Mouse (Mus musculus) embryonic facial prominence, embryonic 14.5 days (tissue): ENCODE measurements around the gene Dusp10. TPM values are rescaled to one million over a fixed set of nuclear protein-coding genes. Genes with fewer than 3 reads are reported as not detected.
A peak's percentile ranks its signal among the peaks of the same experiment; 100 is the strongest.

Experiments
- ATAC-seq: fragments of 200-750 bp; cut with Nextera tagmentation; 2 replicates; pipeline ENCODE4 v1.8.0; 2017; ENCODE audit warnings: low read depth, moderate number of reproducible peaks, moderate TSS enrichment
- DNase-seq: peaks from one replicate; pipeline ENCODE4 v3.0.0-alpha.2; 2015; ENCODE audit warnings: low spot score
- H3K27ac ChIP-seq: fragments of 300-500 bp; sonication (generic); replicated peaks from 2 replicates; pipeline ENCODE4 v1.5.1; 2014; ENCODE audit warnings: low read depth, mild to moderate bottlenecking, low read length, moderate library complexity
- H3K27me3 ChIP-seq: fragments of 300-500 bp; sonication (generic); replicated peaks from 2 replicates; pipeline ENCODE4 v1.6.1; 2014; ENCODE audit warnings: low read length; ENCODE audit not compliant: control insufficient read depth, insufficient read depth
- H3K36me3 ChIP-seq: fragments of 300-500 bp; sonication (generic); 2 replicates; pipeline ENCODE4 v1.6.1; 2014; ENCODE audit warnings: low read length, mixed read lengths; ENCODE audit not compliant: control insufficient read depth, insufficient read depth
- H3K4me1 ChIP-seq: fragments of 300-500 bp; sonication (generic); 2 replicates; pipeline ENCODE4 v1.6.1; 2014; ENCODE audit warnings: antibody characterized with exemption, low read length; ENCODE audit not compliant: control insufficient read depth, insufficient read depth
- H3K4me2 ChIP-seq: fragments of 300-500 bp; sonication (generic); 2 replicates; pipeline ENCODE4 v1.6.1; 2014; ENCODE audit warnings: low read depth, mild to moderate bottlenecking, low read length, moderate library complexity, mixed read lengths
- H3K4me3 ChIP-seq: fragments of 300-500 bp; sonication (generic); 2 replicates; pipeline ENCODE4 v1.5.1; 2014; ENCODE audit warnings: low read depth, mild to moderate bottlenecking, low read length
- H3K9ac ChIP-seq: fragments of 300-500 bp; sonication (generic); 2 replicates; pipeline ENCODE4 v1.6.1; 2014; ENCODE audit warnings: low read depth, mild to moderate bottlenecking, low read length, moderate library complexity, mixed read lengths
- H3K9me3 ChIP-seq: fragments of 300-500 bp; sonication (generic); 2 replicates; pipeline ENCODE4 v1.6.1; 2016; ENCODE audit warnings: low read length; ENCODE audit not compliant: control insufficient read depth
- WGBS: fragments of 180-500 bp; shearing (Covaris S2); extraction: QIAGEN DNeasy Blood & Tissue Kit; methylation state at CpG from one replicate; pipeline ENCODE4 v1.1.7; 2014; 5-methylcytosine and 5-hydroxymethylcytosine counted together
- polyA plus RNA-seq: library from polyadenylated mRNA; unstranded; fragments of >200 nt; fragmentation: Nextera tagmentation; extraction: Ambion mirVana; gene quantifications from 2 replicates; pipeline ENCODE4 v1.2.1, GENCODE M21; 2014

The Dusp10 gene
- polyA plus RNA-seq, 1 experiment from 2014 or later, result 17.7 TPM

DNA sequence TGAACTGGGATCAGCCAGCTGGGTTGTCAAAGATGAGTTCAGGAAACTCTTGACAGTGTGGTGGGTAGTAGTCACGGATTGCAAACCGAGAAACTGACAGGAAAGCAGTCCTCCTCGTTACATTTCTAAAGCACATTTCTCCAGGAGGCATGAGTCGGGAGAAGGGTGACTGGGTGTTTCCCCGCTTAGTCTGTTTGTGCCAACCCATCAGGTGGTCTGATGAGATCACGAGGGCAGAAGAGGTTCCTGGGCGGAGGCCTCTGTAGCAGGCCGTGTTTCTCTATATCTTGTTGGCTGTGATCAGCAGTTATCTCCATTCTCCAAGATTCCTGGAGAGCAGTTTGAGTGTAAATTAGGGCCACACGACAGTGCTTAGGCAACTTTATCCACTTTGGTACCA is 29.6 kb downstream of the Dusp10 start:
- WGBS, result 77% methylated on average over 9 of the region's 9 CpGs
- Histone ChIP-seq H3K27me3 (no peaks in the 10 kb centered on the region), H3K4me3 (no peak overlapping the region), H3K9me3 (no peaks in the 10 kb centered on the region), H3K9ac (no peak overlapping the region), H3K27ac (no peak overlapping the region), H3K4me2 (no peak overlapping the region), H3K4me1 (peaks cover 11% of the 10 kb centered on the region), H3K36me3 (peaks cover 4% of the 10 kb centered on the region; the same call in 1 of the 2 replicates)
- DNase-seq (no peak), ATAC-seq (no peak)

DNA sequence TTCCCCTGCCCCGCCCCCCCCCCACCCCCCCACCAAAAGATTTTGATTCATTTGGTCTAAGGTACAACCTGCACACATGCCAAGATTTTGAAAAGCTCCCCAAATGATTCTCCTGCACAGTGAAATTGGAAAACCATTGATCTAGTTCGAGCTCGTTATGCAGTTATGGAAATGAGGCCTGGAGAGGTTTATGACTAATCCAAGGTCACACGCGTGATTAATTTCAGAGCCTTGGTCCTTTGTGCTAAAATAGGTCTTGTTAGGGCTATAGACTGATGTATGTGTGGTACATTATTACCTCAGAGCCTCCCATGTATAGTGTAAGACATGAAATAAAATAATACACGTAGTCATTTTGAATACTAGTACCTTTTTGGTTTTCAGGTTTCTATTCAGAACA is 30.3 kb downstream of the Dusp10 start:
- ATAC-seq (no peak), DNase-seq (no peak)
- H3K4me1 ChIP-seq, result peaks cover 11% of the 10 kb centered on the region
- no peak overlapping the region for H3K4me3 ChIP-seq
- H3K36me3 ChIP-seq, result peaks cover 4% of the 10 kb centered on the region; the same call in 1 of the 2 replicates
- whole genome bisulfite sequencing, result 94% methylated on average over 5 of the region's 6 CpGs
- no peak overlapping the region for H3K9ac ChIP-seq
- no peaks in the 10 kb centered on the region for H3K27me3 ChIP-seq
- H3K4me2 ChIP-seq, result no peak overlapping the region
- no peak overlapping the region for H3K27ac ChIP-seq
- no peaks in the 10 kb centered on the region for H3K9me3 ChIP-seq

DNA sequence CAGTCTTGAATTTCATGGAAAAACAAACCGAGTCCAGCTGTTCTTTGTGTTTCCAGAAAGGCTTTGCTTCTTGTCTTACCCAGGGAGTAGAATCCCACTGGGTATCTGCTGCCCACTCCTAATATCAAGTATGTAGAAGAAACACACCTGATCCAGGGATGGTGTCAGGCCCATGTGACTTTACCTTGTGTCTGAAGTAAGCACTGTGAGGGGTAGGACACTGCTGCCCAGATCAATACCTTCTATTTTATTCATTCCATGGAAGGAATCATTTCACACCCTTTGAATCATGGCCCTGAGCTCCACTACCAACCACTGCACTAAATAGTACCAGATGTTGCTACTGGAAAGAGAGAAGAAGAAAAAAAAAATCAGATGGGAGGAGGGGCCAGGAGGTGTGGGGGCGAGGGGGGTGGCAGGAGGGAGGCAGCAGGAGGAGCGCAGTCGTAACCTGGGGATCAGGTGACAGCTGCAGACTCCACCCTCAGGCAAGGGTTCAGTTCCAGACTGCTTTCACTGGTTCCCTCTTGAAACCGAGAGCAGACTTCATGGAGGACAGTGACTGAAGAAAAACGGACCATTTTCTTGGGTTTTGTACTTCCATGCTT is 33.1 kb downstream of the Dusp10 start:
- DNase-seq, result peak; percentile 49
- H3K4me2 ChIP-seq, result no peak overlapping the region

DNA sequence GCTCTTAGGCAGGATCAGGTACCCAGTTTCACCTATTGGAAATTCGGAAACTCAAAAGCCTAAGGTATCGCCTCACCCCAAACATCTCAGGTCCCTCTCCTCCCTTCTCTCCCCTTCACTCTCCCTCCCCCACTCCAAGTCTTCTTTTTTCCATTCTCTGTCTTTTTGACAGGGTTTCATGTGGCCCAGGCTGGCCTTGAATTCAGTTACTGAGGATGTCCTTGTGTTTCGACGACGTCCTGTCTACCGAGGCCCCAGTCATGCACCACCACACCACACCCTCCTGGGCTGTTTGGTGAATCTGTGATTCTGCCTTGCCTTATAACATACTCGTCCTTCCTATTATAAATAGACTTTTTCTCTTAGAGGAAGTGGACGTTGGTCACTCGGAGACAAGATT is 34.7 kb downstream of the Dusp10 start:
- ATAC-seq, result no peak

More for the DNA sequence above, 33.1 kb downstream of the Dusp10 start:
- Histone ChIP-seq H3K9ac (no peak overlapping the region), H3K4me3 (no peak overlapping the region), H3K27ac (no peak overlapping the region), H3K9me3 (no peaks in the 10 kb centered on the region), H3K4me1 (peaks cover 13% of the 10 kb centered on the region), H3K36me3 (no peaks in the 10 kb centered on the region), H3K27me3 (no peaks in the 10 kb centered on the region)
- peak; percentile 58; the same call in 1 of the 2 replicates for ATAC-seq
- 21% methylated on average over 6 of the region's 6 CpGs for WGBS

DNA sequence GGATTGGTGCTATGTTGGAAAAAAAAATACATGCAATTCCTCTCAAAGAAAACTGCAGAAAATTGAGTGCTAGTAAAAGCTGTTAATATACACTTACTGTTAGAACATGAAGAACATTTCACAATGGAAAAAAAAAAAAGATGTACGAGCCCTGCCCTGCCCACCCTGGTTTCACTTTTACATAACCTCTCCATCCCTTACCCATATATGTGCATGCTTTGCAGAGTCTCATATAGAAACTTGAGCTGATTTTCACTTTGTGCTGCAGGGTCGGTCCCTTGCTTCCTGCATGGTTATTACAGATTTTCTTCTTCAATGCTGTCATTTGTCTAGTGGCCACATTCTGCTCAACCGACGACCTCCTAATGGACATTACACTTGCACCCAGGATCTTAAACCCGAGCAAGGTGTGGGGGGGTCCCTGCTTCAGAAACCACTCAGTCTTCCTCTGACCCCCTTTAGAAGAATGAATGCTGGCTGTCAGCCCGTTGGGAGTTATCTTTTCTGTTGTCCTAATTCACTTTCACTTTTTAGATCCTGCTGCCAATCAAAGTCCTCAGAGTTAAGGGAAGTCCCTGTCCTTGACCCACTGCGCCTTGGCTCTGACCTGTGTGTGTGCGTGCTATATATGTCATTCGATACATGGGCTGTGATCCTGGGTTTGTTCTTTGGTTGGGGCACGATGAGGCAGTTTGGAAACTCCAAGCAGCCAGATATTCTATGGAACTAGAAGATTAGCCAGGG is 35.7 kb downstream of the Dusp10 start:
- Histone ChIP-seq H3K4me3 (no peak overlapping the region), H3K27ac (no peak overlapping the region), H3K4me2 (no peak overlapping the region), H3K9me3 (no peaks in the 10 kb centered on the region), H3K9ac (no peak overlapping the region), H3K4me1 (peaks cover 13% of the 10 kb centered on the region; the same call in 1 of the 2 replicates), H3K27me3 (no peaks in the 10 kb centered on the region), H3K36me3 (no peaks in the 10 kb centered on the region)
- WGBS, result 53% methylated on average over 10 of the region's 10 CpGs
- ATAC-seq (no peak), DNase-seq (no peak)

More for the DNA sequence above, 34.7 kb downstream of the Dusp10 start:
- H3K4me1 ChIP-seq, result peaks cover 13% of the 10 kb centered on the region
- no peaks in the 10 kb centered on the region for H3K9me3 ChIP-seq
- H3K27me3 ChIP-seq, result no peaks in the 10 kb centered on the region
- H3K4me3 ChIP-seq, result no peak overlapping the region
- WGBS, result 83% methylated on average over 9 of the region's 9 CpGs
- no peaks in the 10 kb centered on the region for H3K36me3 ChIP-seq
- H3K9ac ChIP-seq, result no peak overlapping the region
- H3K4me2 ChIP-seq, result no peak overlapping the region
- no peak for DNase-seq
- H3K27ac ChIP-seq, result no peak overlapping the region

DNA sequence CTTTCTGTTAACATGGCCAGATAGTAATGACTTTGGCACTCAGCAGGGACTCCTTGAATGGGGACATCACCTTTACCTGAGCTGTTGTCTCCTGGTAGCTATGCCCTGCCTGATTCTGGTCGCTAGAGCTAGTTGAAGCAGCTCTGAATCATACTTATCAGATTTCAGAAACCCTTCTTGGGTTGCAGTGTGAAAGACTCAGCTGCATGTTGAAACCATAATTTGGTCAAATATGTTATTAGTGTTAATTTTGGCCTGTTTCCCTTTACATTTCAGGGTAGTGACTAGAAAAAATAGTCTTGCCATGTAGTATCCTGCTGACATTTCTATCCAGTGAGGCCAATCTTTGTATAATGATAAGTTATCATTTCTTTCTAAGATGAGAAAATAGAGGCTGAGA is 38.2 kb downstream of the Dusp10 start:
- DNase-seq (no peak), ATAC-seq (no peak)
- Histone ChIP-seq H3K27ac (no peak overlapping the region), H3K9me3 (no peaks in the 10 kb centered on the region), H3K4me3 (no peak overlapping the region), H3K4me1 (peaks cover 7% of the 10 kb centered on the region; the same call in 1 of the 2 replicates), H3K36me3 (no peaks in the 10 kb centered on the region), H3K4me2 (no peak overlapping the region), H3K27me3 (no peaks in the 10 kb centered on the region), H3K9ac (no peak overlapping the region)
- WGBS, result 29% methylated on average over 1 of the region's 1 CpGs

DNA sequence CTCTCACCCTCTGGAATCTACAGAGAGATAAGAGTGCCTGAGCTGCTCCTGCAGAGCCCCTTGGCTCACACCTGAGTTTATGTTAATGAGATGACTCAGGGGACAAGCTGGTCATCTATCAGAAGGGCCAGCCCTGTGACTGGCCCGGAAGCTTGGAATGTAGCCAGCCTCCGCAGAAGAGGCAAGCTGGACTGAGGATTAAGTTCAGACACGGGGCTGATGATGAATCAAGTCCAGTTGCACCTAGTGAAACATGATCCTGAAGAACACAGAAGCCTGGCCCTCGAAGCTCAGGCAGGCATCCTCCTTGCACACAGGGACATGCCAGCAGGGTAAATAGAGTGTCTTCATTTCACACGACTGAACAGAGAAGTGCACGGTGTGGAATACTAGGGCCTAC is 38.7 kb downstream of the Dusp10 start:
- Histone ChIP-seq H3K27ac (no peak overlapping the region), H3K27me3 (no peaks in the 10 kb centered on the region), H3K4me3 (no peak overlapping the region), H3K4me1 (peaks cover 6% of the 10 kb centered on the region; the same call in 1 of the 2 replicates), H3K9ac (no peak overlapping the region), H3K9me3 (no peaks in the 10 kb centered on the region), H3K4me2 (no peak overlapping the region), H3K36me3 (no peaks in the 10 kb centered on the region)
- whole genome bisulfite sequencing, result 27% methylated on average over 6 of the region's 6 CpGs
- ATAC-seq, result 0 out of 2 replicates have a peak, but pooled peaks have one; percentile 44
- peak; percentile 35 for DNase-seq

DNA sequence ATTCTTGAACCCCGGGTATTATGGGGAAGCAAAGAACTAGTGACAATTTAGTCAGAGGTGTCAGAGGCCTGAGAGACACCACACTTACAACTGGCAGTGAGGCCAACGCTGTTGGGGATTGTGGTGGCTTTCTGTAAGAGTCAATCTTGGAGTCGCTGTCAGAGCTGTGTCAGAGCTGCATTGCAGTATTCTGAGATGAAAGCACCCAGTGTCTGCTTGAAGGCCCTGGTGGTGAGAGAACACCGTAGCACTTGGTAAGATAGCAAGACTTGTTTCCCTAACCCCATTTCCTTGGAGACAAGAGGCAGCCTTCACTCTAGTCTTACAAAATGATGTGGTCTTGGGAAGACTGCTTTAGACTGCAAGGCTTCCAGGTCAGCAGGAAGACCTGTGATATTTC is 39.2 kb downstream of the Dusp10 start:
- ATAC-seq (no peak), DNase-seq (no peak)
- Histone ChIP-seq H3K4me3 (no peak overlapping the region), H3K27ac (no peak overlapping the region), H3K27me3 (no peaks in the 10 kb centered on the region), H3K36me3 (no peaks in the 10 kb centered on the region), H3K9me3 (no peaks in the 10 kb centered on the region), H3K4me2 (no peak overlapping the region), H3K4me1 (peaks cover 6% of the 10 kb centered on the region; the same call in 1 of the 2 replicates), H3K9ac (no peak overlapping the region)
- 58% methylated on average over 4 of the region's 4 CpGs for WGBS
